Mouse (Mus musculus) kidney, postnatal 36 days (tissue): ENCODE measurements around the gene Ccdc177.
A peak's percentile ranks its signal among the peaks of the same experiment; 100 is the strongest.
"Not testable (repeated sequence)": the region's sequence is repeated elsewhere in the genome, so short reads cannot be mapped to it uniquely, and the experiment has no call there.

ENCODE experiments used
- DNase-seq, 2 experiments: peaks; one replicate each; pipeline ENCODE4 v3.0.0; 2021 to 2022; ENCODE audit warnings: mixed read lengths in 2 of 2

The Ccdc177 gene

GRCm38 (mm10) chr12:80760396-80760801 lies at the start of gene Ccdc177:
Gene Ccdc177 (minus strand): TSS chr12:80760687.
- peak; percentile 76 to 90 for DNase-seq

- DNase-seq, result peak in 1 of 2 experiments; percentile 24
These were observed 49.5 kb upstream of the Ccdc177 start for GRCm38 (mm10) chr12:80810005-80810404.

- DNase-seq, result no peak
These were observed 47.1 kb upstream of the Ccdc177 start for GRCm38 (mm10) chr12:80807451-80808085.

GRCm38 (mm10) chr12:80804861-80805428 lies 44.5 kb upstream of the Ccdc177 start:
- no peak for DNase-seq

GRCm38 (mm10) chr12:80803924-80804323 lies 43.4 kb upstream of the Ccdc177 start:
- DNase-seq, result peak; percentile 69 to 76

GRCm38 (mm10) chr12:80801443-80801842 lies 41.0 kb upstream of the Ccdc177 start:
- DNase-seq, result peak in 1 of 2 experiments; percentile 25

- DNase-seq, result no peak
These were observed 39.7 kb upstream of the Ccdc177 start for GRCm38 (mm10) chr12:80800156-80800555.

- DNase-seq, result no peak
These were observed 37.8 kb upstream of the Ccdc177 start for GRCm38 (mm10) chr12:80798271-80798670.

- DNase-seq, result no peak
These were observed 34.7 kb upstream of the Ccdc177 start for GRCm38 (mm10) chr12:80794935-80795785.

- DNase-seq, result no peak
These were observed 34.0 kb upstream of the Ccdc177 start for GRCm38 (mm10) chr12:80794522-80794921.

GRCm38 (mm10) chr12:80793535-80793934 lies 33.0 kb upstream of the Ccdc177 start:
- DNase-seq, result peak in 1 of 2 experiments; percentile 22

GRCm38 (mm10) chr12:80792867-80793266 lies 32.4 kb upstream of the Ccdc177 start:
- DNase-seq, result peak; percentile 71 to 76

- DNase-seq, result peak; percentile 53 to 62
These were observed 31.3 kb upstream of the Ccdc177 start for GRCm38 (mm10) chr12:80791571-80792444.

- DNase-seq, result no peak
These were observed 30.4 kb upstream of the Ccdc177 start for GRCm38 (mm10) chr12:80790700-80791570.

GRCm38 (mm10) chr12:80789849-80790694 lies 29.6 kb upstream of the Ccdc177 start, which contains the start of gene Susd6:
Gene Susd6 (plus strand): TSS chr12:80790510.
- DNase-seq, result peak; percentile 99 to 100

GRCm38 (mm10) chr12:80789276-80789675 lies 28.8 kb upstream of the Ccdc177 start:
- DNase-seq, result not testable (repeated sequence)

GRCm38 (mm10) chr12:80788188-80788587 lies 27.7 kb upstream of the Ccdc177 start:
- peak in 1 of 2 experiments; percentile 16 for DNase-seq

GRCm38 (mm10) chr12:80787604-80788003 lies 27.1 kb upstream of the Ccdc177 start:
- DNase-seq, result peak; percentile 77 to 86

GRCm38 (mm10) chr12:80786591-80786990 lies 26.1 kb upstream of the Ccdc177 start:
- no peak for DNase-seq

- no peak for DNase-seq
These were observed 25.1 kb upstream of the Ccdc177 start for GRCm38 (mm10) chr12:80785597-80785996.
